Mouse (Mus musculus): ENCODE measurements around the gene Nxpe3.
A peak's percentile ranks its signal among the peaks of the same experiment; 100 is the strongest.

The Nxpe3 gene

GRCm38 (mm10) chr16:55832617-55833016 lies 62.5 kb downstream of the Nxpe3 start:
- DNase-seq, result no peak

GRCm38 (mm10) chr16:55832040-55832439 lies 63.0 kb downstream of the Nxpe3 start:
- DNase-seq, result no peak

GRCm38 (mm10) chr16:55831451-55831850 lies 63.6 kb downstream of the Nxpe3 start:
- DNase-seq, result no peak

- DNase-seq, result no peak
Observed at GRCm38 (mm10) chr16:55823398-55824155, 71.5 kb downstream of the Nxpe3 start.

GRCm38 (mm10) chr16:55822741-55823397 lies 72.2 kb downstream of the Nxpe3 start:
- DNase-seq, result no peak

- peak; percentile 97 for DNase-seq
Observed at GRCm38 (mm10) chr16:55821997-55822740, 72.9 kb downstream of the Nxpe3 start.

GRCm38 (mm10) chr16:55821571-55821981 lies 73.5 kb downstream of the Nxpe3 start:
- DNase-seq, result peak; percentile 55

- no peak for DNase-seq
Observed at GRCm38 (mm10) chr16:55820916-55821570, 74.0 kb downstream of the Nxpe3 start.

GRCm38 (mm10) chr16:55820161-55820915 lies 74.7 kb downstream of the Nxpe3 start:
- DNase-seq, result no peak

- DNase-seq, result peak; percentile 82
Observed at GRCm38 (mm10) chr16:55819186-55819861, 75.8 kb downstream of the Nxpe3 start.

GRCm38 (mm10) chr16:55817717-55818515 lies 77.2 kb downstream of the Nxpe3 start:
- DNase-seq, result no peak

- DNase-seq, result no peak
Observed at GRCm38 (mm10) chr16:55816202-55816941, 78.7 kb downstream of the Nxpe3 start.

GRCm38 (mm10) chr16:55815466-55815865 lies 79.6 kb downstream of the Nxpe3 start:
- no peak for DNase-seq

GRCm38 (mm10) chr16:55814686-55815085 lies 80.4 kb downstream of the Nxpe3 start:
- no peak for DNase-seq

- no peak for DNase-seq
Observed at GRCm38 (mm10) chr16:55813916-55814315, 81.2 kb downstream of the Nxpe3 start.

- no peak for DNase-seq
Observed at GRCm38 (mm10) chr16:55811792-55812191, 83.3 kb downstream of the Nxpe3 start.

- DNase-seq, result no peak
Observed at GRCm38 (mm10) chr16:55809779-55810514, 85.1 kb downstream of the Nxpe3 start.

GRCm38 (mm10) chr16:55809345-55809744 lies 85.7 kb downstream of the Nxpe3 start:
- DNase-seq, result no peak

- DNase-seq, result no peak
Observed at GRCm38 (mm10) chr16:55807505-55807932, 87.6 kb downstream of the Nxpe3 start.
